Mouse (Mus musculus): ENCODE results near the gene Ms4a7. TPM values are rescaled to one million over a fixed set of nuclear protein-coding genes. Genes with fewer than 3 reads are reported as not detected.

The Ms4a7 gene
- total RNA-seq, 1 experiment from 2014 or later = 1.4 TPM

Other genes starting within 250 kb of the Ms4a7 start
- not detected in 2 replicates for gene 1700017D01Rik, start 205.3 kb downstream of the Ms4a7 start, total RNA-seq (2021)
- not detected in 2 replicates for gene 1700025F22Rik, start 170.8 kb downstream of the Ms4a7 start, total RNA-seq (2021)
- gene Ms4a13, start 139.4 kb downstream of the Ms4a7 start, total RNA-seq (2021) = not detected in 2 replicates
- gene Ms4a12, start 103.7 kb downstream of the Ms4a7 start, total RNA-seq (2021) = not detected in 2 replicates
- gene Ms4a1, start 69.9 kb downstream of the Ms4a7 start, total RNA-seq (2021) = 0.33 TPM in 1 of 2 replicates, not detected in the other
- not detected in 2 replicates for gene Ms4a5, start 52.3 kb downstream of the Ms4a7 start, total RNA-seq (2021)
- 0.24 TPM in 1 of 2 replicates, not detected in the other for gene Ms4a14, start 21.7 kb downstream of the Ms4a7 start, total RNA-seq (2021)
- 3.4 and 3.6 TPM in 2 replicates for gene Ms4a4a, start 39.4 kb upstream of the Ms4a7 start, total RNA-seq (2021)
- gene Ms4a4c, start 68.6 kb upstream of the Ms4a7 start, total RNA-seq (2021) = 1.2 TPM in 1 of 2 replicates, not detected in the other
- gene Ms4a4b, start 107.4 kb upstream of the Ms4a7 start, total RNA-seq (2021) = 0.94 TPM in 1 of 2 replicates, not detected in the other
- gene Ms4a6c, start 133.2 kb upstream of the Ms4a7 start, total RNA-seq (2021) = 4.0 and 4.5 TPM in 2 replicates
- 0.33 and 0.76 TPM in 2 replicates for gene Gm8369, start 149.8 kb upstream of the Ms4a7 start, total RNA-seq (2021)
- 2.4 and 5.6 TPM in 2 replicates for gene Ms4a6b, start 180.4 kb upstream of the Ms4a7 start, total RNA-seq (2021)
- 0.61 and 1.0 TPM in 2 replicates for gene Ms4a4d, start 200.7 kb upstream of the Ms4a7 start, total RNA-seq (2021)